Mouse (Mus musculus): Measurements from ENCODE around the gene Acnat2. TPM values are rescaled to one million over a fixed set of nuclear protein-coding genes. Genes with fewer than 3 reads are reported as not detected.

Gene Acnat2
- total RNA-seq (2023), result not detected

GRCm38 (mm10) chr4:49407957-49408356 is at the start of gene Acnat2:
Gene Acnat2, minus strand, starts transcription at chr4:49408151.

Other genes starting within 250 kb of the Acnat2 start
- gene Acnat1, start 65.8 kb upstream of the Acnat2 start, total RNA-seq (2023), result not detected
- not detected for gene Baat, start 98.4 kb upstream of the Acnat2 start, total RNA-seq (2023)
- 1 to 10 TPM; 8.3 to 9.6 TPM for gene Mrpl50, start 112.9 kb upstream of the Acnat2 start, total RNA-seq (2023)
- 1 to 10 TPM; 1.0 to 3.0 TPM for gene Zfp189, start 113.0 kb upstream of the Acnat2 start, total RNA-seq (2023)
- not detected for gene Aldob, start 141.4 kb upstream of the Acnat2 start, total RNA-seq (2023)
- gene Tmem246, start 189.7 kb upstream of the Acnat2 start, total RNA-seq (2023), result not detected
- 10 to 100 TPM; 76.3 to 77.0 TPM for gene Rnf20, start 223.9 kb upstream of the Acnat2 start, total RNA-seq (2023)

All from monocyte, adult 59 days (primary cell).